Mouse (Mus musculus) cerebellum, adult 9-11 months (tissue): ENCODE measurements around the gene Rpl10-ps3.
A peak's percentile ranks its signal among the peaks of the same experiment; 100 is the strongest.

Source experiments
- DNase-seq: peaks from one replicate; pipeline ENCODE4 v3.0.0; 2022

Rpl10-ps3 gene

GRCm38 (mm10) chr9:50305666-50306402 is 38.9 kb downstream of the Rpl10-ps3 start:
- peak; percentile 2 for DNase-seq

- no peak for DNase-seq
Measured at GRCm38 (mm10) chr9:50305046-50305445, 39.7 kb downstream of the Rpl10-ps3 start.

DNA sequence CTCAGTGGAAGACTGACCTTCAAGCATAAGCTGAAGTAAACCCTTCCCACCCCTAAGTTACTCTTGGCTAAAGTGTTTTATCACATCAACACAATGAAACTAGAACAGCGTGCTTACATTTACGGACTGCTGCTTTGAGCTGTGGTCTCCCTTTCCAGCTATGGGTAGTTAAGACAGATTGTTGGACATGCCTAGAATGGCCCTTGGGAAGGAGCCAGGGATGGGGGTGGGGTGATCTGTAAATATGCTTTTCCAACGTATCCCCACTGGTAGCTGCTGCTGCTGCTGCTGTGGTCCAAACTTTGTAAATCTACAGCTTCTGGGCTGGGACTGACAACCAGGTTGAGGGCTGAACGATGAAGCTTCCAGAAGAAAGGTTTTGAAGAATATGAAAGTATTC is 40.8 kb downstream of the Rpl10-ps3 start:
- DNase-seq: no peak

- DNase-seq: peak; percentile 9
Measured at GRCm38 (mm10) chr9:50301722-50302121, 43.0 kb downstream of the Rpl10-ps3 start.

DNA sequence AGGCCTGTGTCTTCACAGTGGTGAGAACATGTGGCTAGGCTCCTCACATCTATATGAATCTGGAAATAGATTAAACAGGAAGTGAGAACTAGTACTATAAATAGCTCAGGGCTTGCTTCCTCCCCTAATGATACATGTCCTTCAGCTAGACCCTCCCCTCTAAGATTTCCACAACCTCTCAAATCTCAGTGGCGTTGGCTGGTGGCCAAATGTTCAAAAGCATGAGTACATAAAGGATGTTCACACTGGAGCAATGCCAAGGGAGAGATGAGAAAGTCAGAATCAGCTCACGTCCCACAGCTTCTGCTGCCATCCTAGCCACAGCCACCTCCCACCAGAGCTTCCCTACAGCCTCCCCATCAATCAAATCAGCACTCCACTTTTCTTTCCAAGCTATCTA is 46.4 kb downstream of the Rpl10-ps3 start:
- DNase-seq: no peak
